Mouse (Mus musculus): Measurements from ENCODE around the gene Rpa2.

Gene Rpa2

GRCm38 (mm10) chr4:132741491-132741890 is 26.6 kb upstream of the Rpa2 start:
- TF ChIP-seq CTCF (conservative IDR thresholded peaks at IDR 0.05; ENCODE audit: low read length): no peak
- no peak for TF ChIP-seq NANOG (IDR thresholded peaks at IDR 0.05; ENCODE audit: borderline replicate concordance, low read length)
- no peak for TF ChIP-seq POU5F1 (IDR thresholded peaks at IDR 0.05; ENCODE audit: borderline replicate concordance, low read length)
- Histone ChIP-seq H3K27me3 (ENCODE audit: insufficient read depth, low read length) (no peaks in the 10 kb centered on the region), H3K36me3 (ENCODE audit: insufficient read depth, low read length) (peaks cover 54% of the 10 kb centered on the region), H3K9me3 (ENCODE audit: low read length) (peaks cover 19% of the 10 kb centered on the region), H3K4me1 (replicated peaks; ENCODE audit: low read depth, low read length) (peaks cover 47% of the 10 kb centered on the region), H3K4me3 (replicated peaks; ENCODE audit: low read length) (no peak overlapping the region)

- no peaks in the 10 kb centered on the region for H3K9me3 ChIP-seq (ENCODE audit: low read length)
- TF ChIP-seq CTCF (conservative IDR thresholded peaks at IDR 0.05; ENCODE audit: low read length): no peak
- no peak for TF ChIP-seq NANOG (IDR thresholded peaks at IDR 0.05; ENCODE audit: borderline replicate concordance, low read length)
- no peak for TF ChIP-seq POU5F1 (IDR thresholded peaks at IDR 0.05; ENCODE audit: borderline replicate concordance, low read length)
These were observed 23.9 kb upstream of the Rpa2 start for GRCm38 (mm10) chr4:132743992-132744911.

GRCm38 (mm10) chr4:132746911-132747517 is 21.1 kb upstream of the Rpa2 start:
- Histone ChIP-seq H3K27me3 (ENCODE audit: insufficient read depth, low read length) (no peaks in the 10 kb centered on the region), H3K9me3 (ENCODE audit: low read length) (no peaks in the 10 kb centered on the region), H3K4me3 (replicated peaks; ENCODE audit: low read length) (no peak overlapping the region), H3K36me3 (ENCODE audit: insufficient read depth, low read length) (peaks cover 23% of the 10 kb centered on the region), H3K4me1 (replicated peaks; ENCODE audit: low read depth, low read length) (peaks cover 69% of the 10 kb centered on the region)
- TF ChIP-seq CTCF (conservative IDR thresholded peaks at IDR 0.05; ENCODE audit: low read length) (no peak), POU5F1 (IDR thresholded peaks at IDR 0.05; ENCODE audit: borderline replicate concordance, low read length) (no peak), NANOG (IDR thresholded peaks at IDR 0.05; ENCODE audit: borderline replicate concordance, low read length) (no peak)

More at GRCm38 (mm10) chr4:132743992-132744911, 23.9 kb upstream of the Rpa2 start:
- Histone ChIP-seq H3K36me3 (ENCODE audit: insufficient read depth, low read length) (peaks cover 33% of the 10 kb centered on the region), H3K4me3 (replicated peaks; ENCODE audit: low read length) (no peak overlapping the region), H3K27me3 (ENCODE audit: insufficient read depth, low read length) (no peaks in the 10 kb centered on the region), H3K4me1 (replicated peaks; ENCODE audit: low read depth, low read length) (peaks cover 66% of the 10 kb centered on the region)

GRCm38 (mm10) chr4:132747664-132748259 is 20.4 kb upstream of the Rpa2 start:
- Histone ChIP-seq H3K36me3 (ENCODE audit: insufficient read depth, low read length) (peaks cover 23% of the 10 kb centered on the region), H3K4me1 (replicated peaks; ENCODE audit: low read depth, low read length) (peaks cover 73% of the 10 kb centered on the region)
- TF ChIP-seq CTCF (conservative IDR thresholded peaks at IDR 0.05; ENCODE audit: low read length): no peak

GRCm38 (mm10) chr4:132748778-132749177 is 19.4 kb upstream of the Rpa2 start:
- no peak overlapping the region for H3K4me3 ChIP-seq (replicated peaks; ENCODE audit: low read length)
- peaks cover 23% of the 10 kb centered on the region for H3K36me3 ChIP-seq (ENCODE audit: insufficient read depth, low read length)
- TF ChIP-seq CTCF (conservative IDR thresholded peaks at IDR 0.05; ENCODE audit: low read length) (no peak), POU5F1 (IDR thresholded peaks at IDR 0.05; ENCODE audit: borderline replicate concordance, low read length) (no peak), NANOG (IDR thresholded peaks at IDR 0.05; ENCODE audit: borderline replicate concordance, low read length) (no peak)
- H3K4me1 ChIP-seq (replicated peaks; ENCODE audit: low read depth, low read length): peaks cover 71% of the 10 kb centered on the region
- H3K27me3 ChIP-seq (ENCODE audit: insufficient read depth, low read length): no peaks in the 10 kb centered on the region
- peaks cover 4% of the 10 kb centered on the region; the same call in 1 of the 2 replicates for H3K9me3 ChIP-seq (ENCODE audit: low read length)

More at GRCm38 (mm10) chr4:132747664-132748259, 20.4 kb upstream of the Rpa2 start:
- no peaks in the 10 kb centered on the region for H3K27me3 ChIP-seq (ENCODE audit: insufficient read depth, low read length)
- peak overlapping the region; percentile 37; the same call in 1 of the 2 replicates for H3K4me3 ChIP-seq (replicated peaks; ENCODE audit: low read length)
- H3K9me3 ChIP-seq (ENCODE audit: low read length): peaks cover under 1% of the 10 kb centered on the region; the same call in 1 of the 2 replicates

- Histone ChIP-seq H3K27me3 (ENCODE audit: insufficient read depth, low read length) (no peaks in the 10 kb centered on the region), H3K4me3 (replicated peaks; ENCODE audit: low read length) (no peak overlapping the region), H3K36me3 (ENCODE audit: insufficient read depth, low read length) (peaks cover 17% of the 10 kb centered on the region), H3K4me1 (replicated peaks; ENCODE audit: low read depth, low read length) (peaks cover 74% of the 10 kb centered on the region), H3K9me3 (ENCODE audit: low read length) (peaks cover 4% of the 10 kb centered on the region; the same call in 1 of the 2 replicates)
- TF ChIP-seq NANOG (IDR thresholded peaks at IDR 0.05; ENCODE audit: borderline replicate concordance, low read length) (peak; percentile 66; the same call in 1 of the 2 replicates), CTCF (conservative IDR thresholded peaks at IDR 0.05; ENCODE audit: low read length) (no peak)
These were observed 18.7 kb upstream of the Rpa2 start for GRCm38 (mm10) chr4:132749258-132749982.

- TF ChIP-seq NANOG (IDR thresholded peaks at IDR 0.05; ENCODE audit: borderline replicate concordance, low read length) (no peak), CTCF (conservative IDR thresholded peaks at IDR 0.05; ENCODE audit: low read length) (no peak), POU5F1 (IDR thresholded peaks at IDR 0.05; ENCODE audit: borderline replicate concordance, low read length) (no peak)
- Histone ChIP-seq H3K9me3 (ENCODE audit: low read length) (peaks cover 4% of the 10 kb centered on the region; the same call in 1 of the 2 replicates), H3K27me3 (ENCODE audit: insufficient read depth, low read length) (peaks cover 7% of the 10 kb centered on the region), H3K36me3 (ENCODE audit: insufficient read depth, low read length) (0 out of 2 replicates have a peak, but pooled peaks cover 4% of the 10 kb centered on the region), H3K4me3 (replicated peaks; ENCODE audit: low read length) (no peak overlapping the region), H3K4me1 (replicated peaks; ENCODE audit: low read depth, low read length) (peaks cover 76% of the 10 kb centered on the region)
These were observed 15.1 kb upstream of the Rpa2 start for GRCm38 (mm10) chr4:132752992-132753391.
